Comparison of ENCODE assay signal across 27 mouse cellular contexts in genomic region chr14:76158192-76158785, GRCm38 (mm10). TPM values are rescaled to one million over a fixed set of nuclear protein-coding genes. Genes with fewer than 3 reads are reported as not detected.
A peak's percentile ranks its signal among the peaks of the same experiment; 100 is the strongest.
DNase-seq lines count a peak whose midpoint lies in the region; ATAC-seq and TF ChIP-seq lines count a peak whose summit lies in the region.
"Had no signal": no experiment of that assay in that cellular context is flagged by ENCODE, and none has a peak within 500 bp of the region (broad histone marks: within the 10 kb centered on the region; RNA-seq: fewer than 3 reads in every experiment).

No protein-coding gene starts in this region.

- no peak for TF ChIP-seq CTCF in liver, postnatal 0 days (IDR thresholded peaks at IDR 0.05; ENCODE audit: low read depth)

- no peak overlapping the region for H3K4me2 ChIP-seq in forebrain, embryonic 15.5 days (replicated peaks)
- no peak overlapping the region for H3K4me2 ChIP-seq in embryonic facial prominence, embryonic 15.5 days (replicated peaks)
- no peak overlapping the region for H3K4me2 ChIP-seq in liver, postnatal 0 days (ENCODE audit: low read depth, low read length)
- no peak overlapping the region for H3K4me2 ChIP-seq in heart, embryonic 12.5 days
- H3K4me2 ChIP-seq: forebrain, embryonic 13.5 days; limb, embryonic 12.5 days had no signal

- H3K27me3 ChIP-seq in forebrain, embryonic 10.5 days (ENCODE audit: poor library complexity, severe bottlenecking): no peaks in the 10 kb centered on the region; the same call in 1 of the 2 replicates
- no peaks in the 10 kb centered on the region for H3K27me3 ChIP-seq in forebrain, embryonic 15.5 days
- no peaks in the 10 kb centered on the region for H3K27me3 ChIP-seq in embryonic facial prominence, embryonic 15.5 days
- no peaks in the 10 kb centered on the region for H3K27me3 ChIP-seq in liver, postnatal 0 days (ENCODE audit: insufficient read depth, low read length)
- H3K27me3 ChIP-seq in heart, embryonic 12.5 days (replicated peaks): no peaks in the 10 kb centered on the region
- H3K27me3 ChIP-seq: CH12.LX; forebrain, embryonic 13.5 days; limb, embryonic 12.5 days had no signal

- H3K27ac ChIP-seq in forebrain, embryonic 10.5 days: peak overlapping the region; percentile 15; the same call in 1 of the 2 replicates
- no peak overlapping the region for H3K27ac ChIP-seq in forebrain, embryonic 15.5 days (replicated peaks)
- peak overlapping the region; percentile 28; the same call in 1 of the 2 replicates for H3K27ac ChIP-seq in embryonic facial prominence, embryonic 15.5 days (replicated peaks)
- H3K27ac ChIP-seq in liver, postnatal 0 days (ENCODE audit: low read depth): no peak overlapping the region
- H3K27ac ChIP-seq in heart, embryonic 12.5 days (ENCODE audit: poor library complexity, severe bottlenecking): no peak overlapping the region
- H3K27ac ChIP-seq: forebrain, embryonic 13.5 days; hindbrain, postnatal 0 days; limb, embryonic 12.5 days had no signal

- DNase-seq in forebrain, embryonic 10.5 days (ENCODE audit: extremely low spot score, low spot score): no peak
- DNase-seq in 416B (ENCODE audit: low read depth): peak; percentile 44
- no peak for DNase-seq in liver, postnatal 0 days
- no peak for DNase-seq in right cerebral cortex, adult 18-20 months
- DNase-seq in heart, postnatal 10 days: no peak
- DNase-seq: adrenal gland, adult 8-10 months; cerebellum, adult 2 months; gastrocnemius, postnatal 25 days; heart, adult 18-20 months; kidney, adult 9 months; kidney, postnatal 14 days; lung, adult 2 months; midbrain, embryonic 14.5 days; right cerebral cortex, postnatal 14 days; thymus, postnatal 25 days had no signal

- intact Hi-C loops in heart, postnatal 10 days (cut with DNase I): loop anchor here (10.0 kb wide), 1 partner anchor 857 kb away; no protein-coding TSS in a partner anchor

- peaks cover 24% of the 10 kb centered on the region for H3K4me1 ChIP-seq in forebrain, embryonic 10.5 days
- H3K4me1 ChIP-seq in forebrain, embryonic 15.5 days: peaks cover 2% of the 10 kb centered on the region; the same call in 1 of the 2 replicates
- H3K4me1 ChIP-seq in embryonic facial prominence, embryonic 15.5 days: peaks cover 9% of the 10 kb centered on the region
- peaks cover 4% of the 10 kb centered on the region; the same call in 1 of the 2 replicates for H3K4me1 ChIP-seq in liver, postnatal 0 days (ENCODE audit: insufficient read depth)
- H3K4me1 ChIP-seq in heart, embryonic 12.5 days (replicated peaks): peaks cover 3% of the 10 kb centered on the region; the same call in 1 of the 2 replicates

- no peak for ATAC-seq in forebrain, embryonic 15.5 days (replicated peaks)
- ATAC-seq in embryonic facial prominence, embryonic 15.5 days (ENCODE audit: insufficient number of reproducible peaks, low FRiP score, low TSS enrichment, low read depth): no peak
- no peak for ATAC-seq in liver, postnatal 0 days
- ATAC-seq in heart, embryonic 12.5 days (ENCODE audit: insufficient number of reproducible peaks, low FRiP score): no peak
- ATAC-seq: activated CD4-positive, CD25-positive, alpha-beta regulatory T cell, adult 4 months; forebrain, embryonic 13.5 days; hindbrain, postnatal 0 days; intestine, embryonic 16.5 days had no signal

- H3K4me3 ChIP-seq in forebrain, embryonic 10.5 days: no peak overlapping the region
- H3K4me3 ChIP-seq in forebrain, embryonic 15.5 days: no peak overlapping the region
- no peak overlapping the region for H3K4me3 ChIP-seq in embryonic facial prominence, embryonic 15.5 days (replicated peaks)
- no peak overlapping the region for H3K4me3 ChIP-seq in liver, postnatal 0 days (ENCODE audit: low read depth, low read length)
- no peak overlapping the region for H3K4me3 ChIP-seq in heart, embryonic 12.5 days
- H3K4me3 ChIP-seq: erythroblast, embryonic 14.5 days; forebrain, embryonic 13.5 days; limb, embryonic 12.5 days; megakaryocyte, embryonic 14.5 days had no signal

- H3K36me3 ChIP-seq in forebrain, embryonic 10.5 days (replicated peaks): no peaks in the 10 kb centered on the region
- H3K36me3 ChIP-seq in forebrain, embryonic 15.5 days: no peaks in the 10 kb centered on the region
- H3K36me3 ChIP-seq in embryonic facial prominence, embryonic 15.5 days: no peaks in the 10 kb centered on the region
- no peaks in the 10 kb centered on the region for H3K36me3 ChIP-seq in liver, postnatal 0 days (replicated peaks; ENCODE audit: insufficient read depth, low read length)
- no peaks in the 10 kb centered on the region for H3K36me3 ChIP-seq in heart, embryonic 12.5 days
- H3K36me3 ChIP-seq: G1E; limb, embryonic 12.5 days had no signal

- TF ChIP-seq EP300 in liver, postnatal 0 days (IDR thresholded peaks at IDR 0.05; ENCODE audit: low read depth): peak; percentile 58; the same call in 1 of the 2 replicates

- 65% methylated on average over 5 of the region's 5 CpGs for WGBS in forebrain, embryonic 10.5 days
- WGBS in forebrain, embryonic 15.5 days: 52% methylated on average over 5 of the region's 5 CpGs
- 29% methylated on average over 5 of the region's 5 CpGs for whole genome bisulfite sequencing in embryonic facial prominence, embryonic 15.5 days
- WGBS in liver, postnatal 0 days (ENCODE audit: insufficient replicate concordance): 49% methylated on average over 5 of the region's 5 CpGs
- 62% methylated on average over 5 of the region's 5 CpGs for WGBS in heart, embryonic 12.5 days

- no peak overlapping the region for H3K9ac ChIP-seq in forebrain, embryonic 15.5 days (replicated peaks)
- no peak overlapping the region for H3K9ac ChIP-seq in embryonic facial prominence, embryonic 15.5 days
- no peak overlapping the region for H3K9ac ChIP-seq in liver, postnatal 0 days (replicated peaks)
- H3K9ac ChIP-seq in heart, embryonic 12.5 days: no peak overlapping the region
- H3K9ac ChIP-seq: forebrain, embryonic 13.5 days; limb, embryonic 12.5 days had no signal

- no peaks in the 10 kb centered on the region for H3K9me3 ChIP-seq in forebrain, embryonic 10.5 days
- H3K9me3 ChIP-seq in forebrain, embryonic 15.5 days: no peaks in the 10 kb centered on the region
- H3K9me3 ChIP-seq in embryonic facial prominence, embryonic 15.5 days (replicated peaks): no peaks in the 10 kb centered on the region
- no peaks in the 10 kb centered on the region for H3K9me3 ChIP-seq in liver, postnatal 0 days (ENCODE audit: low read length)
- no peaks in the 10 kb centered on the region; the same call in 1 of the 2 replicates for H3K9me3 ChIP-seq in heart, embryonic 12.5 days (replicated peaks)
- H3K9me3 ChIP-seq: G1E; megakaryocyte, embryonic 14.5 days had no signal

RNA-seq across cellular contexts. Expression of gene Nufip1, which starts 47.6 kb away (rescaled TPM):
- 21.9 and 22.9 TPM in 2 replicates for polyA plus RNA-seq in forebrain, embryonic 10.5 days (2016; fragmentation: Nextera tagmentation; extraction: Ambion mirVana)
- polyA plus RNA-seq in forebrain, embryonic 15.5 days (2015; fragmentation: Nextera tagmentation; extraction: Ambion mirVana): 15.2 and 16.5 TPM in 2 replicates
- 13.1 TPM in 2 replicates for polyA plus RNA-seq in embryonic facial prominence, embryonic 15.5 days (2015; fragmentation: Nextera tagmentation; extraction: Ambion mirVana)
- 4.7 and 5.1 TPM in 2 replicates for polyA plus RNA-seq in liver, postnatal 0 days (2015; fragmentation: Nextera tagmentation; extraction: Ambion mirVana)
- polyA plus RNA-seq in heart, embryonic 12.5 days (2016; fragmentation: Nextera tagmentation; extraction: Ambion mirVana): 10.8 and 11.3 TPM in 2 replicates
- 1 to 10 TPM; 5.1 to 5.3 TPM for total RNA-seq in heart, postnatal 10 days (2021)

RNA-seq across cellular contexts. Expression of gene Gpalpp1, which starts 47.7 kb away (rescaled TPM):
- 16.8 and 17.1 TPM in 2 replicates for polyA plus RNA-seq in forebrain, embryonic 10.5 days (2016; fragmentation: Nextera tagmentation; extraction: Ambion mirVana)
- 13.6 and 14.4 TPM in 2 replicates for polyA plus RNA-seq in forebrain, embryonic 15.5 days (2015; fragmentation: Nextera tagmentation; extraction: Ambion mirVana)
- polyA plus RNA-seq in embryonic facial prominence, embryonic 15.5 days (2015; fragmentation: Nextera tagmentation; extraction: Ambion mirVana): 11.9 and 12.7 TPM in 2 replicates
- 2.6 and 3.2 TPM in 2 replicates for polyA plus RNA-seq in liver, postnatal 0 days (2015; fragmentation: Nextera tagmentation; extraction: Ambion mirVana)
- 13.4 and 14.0 TPM in 2 replicates for polyA plus RNA-seq in heart, embryonic 12.5 days (2016; fragmentation: Nextera tagmentation; extraction: Ambion mirVana)
- 10 to 100 TPM; 14.6 to 15.0 TPM for total RNA-seq in heart, postnatal 10 days (2021)

Comparison
In these comparisons a context has a peak if more than half of its experiments do, and no peak if none do; other contexts are left out.
1. H3K27ac ChIP-seq: peak in forebrain, embryonic 10.5 days (single experiment) and embryonic facial prominence, embryonic 15.5 days (single experiment); none in forebrain, embryonic 15.5 days (single experiment), liver, postnatal 0 days (single experiment) and heart, embryonic 12.5 days (single experiment).